Mouse (Mus musculus): Measurements from ENCODE around the gene Spata48. TPM values are rescaled to one million over a fixed set of nuclear protein-coding genes. Genes with fewer than 3 reads are reported as not detected.

The Spata48 gene
- 1.7 and 1.8 TPM in 2 replicates for polyA plus RNA-seq (2015; fragmentation: Nextera tagmentation; extraction: Ambion mirVana)

DNA sequence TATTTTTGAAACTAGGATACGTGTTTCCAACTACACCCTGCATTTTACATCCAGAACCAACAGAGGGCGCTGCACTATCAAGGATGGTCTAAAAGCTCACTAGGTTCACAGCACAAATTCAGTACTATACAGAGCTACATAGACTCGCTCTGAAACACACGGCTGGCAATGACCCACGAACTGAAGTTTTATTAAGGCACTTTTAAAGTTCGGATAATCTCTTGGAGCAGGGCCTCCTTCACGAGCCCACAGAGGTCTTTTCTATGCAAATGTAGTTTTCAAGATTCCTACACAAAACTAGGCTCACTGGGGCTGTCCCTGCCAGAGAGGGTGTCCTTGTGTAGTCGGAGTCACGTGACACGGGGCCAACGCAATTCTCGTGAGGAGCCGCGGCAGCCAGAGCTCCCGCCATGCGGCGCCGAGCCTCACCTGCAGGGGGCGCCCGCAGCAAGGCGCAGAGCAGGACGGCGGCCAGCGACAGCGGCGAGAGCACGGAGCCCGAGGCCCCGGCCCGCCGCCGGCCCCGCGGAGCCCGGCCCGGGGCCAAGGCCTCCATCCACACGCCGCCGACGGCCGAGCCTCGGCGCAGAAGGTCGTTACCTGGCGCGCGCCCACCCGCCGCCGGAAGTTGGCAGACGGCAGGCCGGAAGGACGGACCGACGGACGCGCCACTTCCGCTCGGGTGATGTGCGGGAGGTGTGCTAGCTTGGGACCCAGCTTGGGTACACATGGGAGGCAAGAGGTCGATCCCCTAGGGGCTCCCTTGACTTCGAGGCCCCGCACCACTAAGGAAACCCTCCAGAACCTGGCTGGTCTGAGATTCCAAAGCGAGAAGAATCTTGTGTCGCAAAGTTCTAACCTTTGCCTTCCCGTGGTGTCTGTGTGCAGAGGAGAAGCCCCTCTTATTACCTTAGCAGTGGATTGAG is at the start of gene Spata48, which contains the start of gene Zpbp:
Spata48 (plus strand) TSS at position 460 of the 926 bp plus-strand sequence.
Zpbp (minus strand) TSS at position 774 of the 926 bp plus-strand sequence.
- no peaks in the 10 kb centered on the region for H3K9me3 ChIP-seq (replicated peaks; ENCODE audit: control insufficient read depth, low read length)
- peak; percentile 93 for ATAC-seq (replicated peaks; ENCODE audit: extremely low read depth, insufficient read depth, low FRiP score)
- peak within 1 kb of the TSS; percentile 59 for H3K27ac ChIP-seq (ENCODE audit: low read length)
- no peaks in the 10 kb centered on the region for H3K4me1 ChIP-seq (ENCODE audit: control insufficient read depth, insufficient read depth, low read length)
- H3K27me3 ChIP-seq (ENCODE audit: control insufficient read depth, insufficient read depth, low read length): no peaks in the 10 kb centered on the region
- H3K9ac ChIP-seq (ENCODE audit: low read length): peak within 1 kb of the TSS; percentile 67
- 2% methylated on average over 66 of the region's 66 CpGs for WGBS
- peak within 1 kb of the TSS; percentile 58 for H3K4me3 ChIP-seq (ENCODE audit: low read length)
- no peaks in the 10 kb centered on the region for H3K36me3 ChIP-seq (ENCODE audit: control insufficient read depth, insufficient read depth)
- peak within 1 kb of the TSS; percentile 77 for H3K4me2 ChIP-seq (ENCODE audit: low read depth, low read length)

DNA sequence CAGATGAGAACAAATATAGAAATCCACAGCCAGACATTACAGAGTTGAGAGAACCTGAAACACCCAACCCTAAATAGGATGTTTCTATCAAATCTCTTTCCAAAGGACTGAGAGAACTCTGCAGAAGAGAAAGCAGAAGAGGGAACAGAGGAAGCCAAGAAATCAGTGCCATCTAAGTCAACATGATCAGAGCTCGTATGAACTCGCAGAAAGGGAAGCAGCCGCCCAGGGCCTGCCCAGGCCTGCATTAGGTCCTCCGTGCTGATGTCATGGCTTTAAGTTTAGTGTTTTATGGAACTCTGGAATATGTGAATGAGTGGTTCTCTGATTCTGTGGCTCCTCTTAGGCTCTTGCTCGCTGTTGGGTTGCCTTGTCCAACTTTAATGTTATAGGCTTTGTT is 47.7 kb upstream of the Spata48 start:
- no peaks in the 10 kb centered on the region for H3K36me3 ChIP-seq (ENCODE audit: control insufficient read depth, insufficient read depth)
- H3K4me2 ChIP-seq (ENCODE audit: low read depth, low read length): no peak overlapping the region
- no peaks in the 10 kb centered on the region for H3K27me3 ChIP-seq (ENCODE audit: control insufficient read depth, insufficient read depth, low read length)
- H3K27ac ChIP-seq (ENCODE audit: low read length): no peak overlapping the region
- H3K4me1 ChIP-seq (ENCODE audit: control insufficient read depth, insufficient read depth, low read length): no peaks in the 10 kb centered on the region
- H3K4me3 ChIP-seq (ENCODE audit: low read length): no peak overlapping the region
- ATAC-seq (replicated peaks; ENCODE audit: extremely low read depth, insufficient read depth, low FRiP score): no peak
- WGBS: 83% methylated on average over 5 of the region's 5 CpGs
- no peaks in the 10 kb centered on the region for H3K9me3 ChIP-seq (replicated peaks; ENCODE audit: control insufficient read depth, low read length)
- no peak overlapping the region for H3K9ac ChIP-seq (ENCODE audit: low read length)

DNA sequence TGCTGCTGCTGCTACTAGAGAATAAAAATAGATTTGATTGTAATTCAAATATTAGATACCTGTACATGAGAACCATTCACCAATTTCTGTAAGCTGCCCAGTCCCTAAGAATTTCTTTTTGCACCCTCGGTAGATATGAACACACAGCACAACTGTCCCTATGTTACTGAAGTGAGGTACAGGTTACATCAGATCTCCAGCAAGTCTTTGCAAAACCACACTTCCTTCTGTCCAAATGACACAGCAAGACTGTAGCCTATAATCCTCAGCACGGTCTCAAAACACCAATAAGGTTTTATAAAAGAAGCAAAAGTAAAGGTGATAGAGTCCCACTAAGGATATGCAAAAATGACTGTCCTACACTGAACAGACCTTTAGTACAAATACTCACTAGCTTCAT is 44.5 kb upstream of the Spata48 start:
- 68% methylated on average over 2 of the region's 2 CpGs for WGBS
- no peak for ATAC-seq (replicated peaks; ENCODE audit: extremely low read depth, insufficient read depth, low FRiP score)
- no peaks in the 10 kb centered on the region for H3K9me3 ChIP-seq (replicated peaks; ENCODE audit: control insufficient read depth, low read length)
- no peaks in the 10 kb centered on the region for H3K36me3 ChIP-seq (ENCODE audit: control insufficient read depth, insufficient read depth)
- no peak overlapping the region for H3K4me3 ChIP-seq (ENCODE audit: low read length)
- no peaks in the 10 kb centered on the region for H3K27me3 ChIP-seq (ENCODE audit: control insufficient read depth, insufficient read depth, low read length)
- H3K27ac ChIP-seq (ENCODE audit: low read length): no peak overlapping the region
- H3K4me2 ChIP-seq (ENCODE audit: low read depth, low read length): no peak overlapping the region
- no peaks in the 10 kb centered on the region for H3K4me1 ChIP-seq (ENCODE audit: control insufficient read depth, insufficient read depth, low read length)
- H3K9ac ChIP-seq (ENCODE audit: low read length): no peak overlapping the region

DNA sequence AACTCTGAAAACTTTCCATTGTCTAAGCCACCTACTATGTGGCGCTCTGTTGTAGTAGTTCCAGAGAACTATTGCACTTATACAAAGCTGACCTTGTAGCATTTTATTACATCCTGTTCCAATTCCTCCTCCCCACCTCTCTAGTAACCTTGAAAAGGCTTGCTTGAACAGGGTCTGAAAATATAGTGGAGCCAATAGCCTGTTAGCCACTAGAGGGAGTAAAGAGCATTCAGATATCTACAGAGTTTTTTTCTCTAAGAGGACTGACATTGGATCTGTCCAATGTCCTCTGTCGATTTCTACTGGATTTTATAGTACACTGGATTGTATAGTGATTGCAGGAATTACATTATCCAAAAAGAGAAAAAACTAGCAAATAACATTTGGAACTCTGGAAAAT is 6.9 kb upstream of the Spata48 start:
- Histone ChIP-seq H3K4me2 (ENCODE audit: low read depth, low read length) (no peak overlapping the region), H3K4me3 (ENCODE audit: low read length) (no peak overlapping the region), H3K36me3 (ENCODE audit: control insufficient read depth, insufficient read depth) (no peaks in the 10 kb centered on the region), H3K9me3 (replicated peaks; ENCODE audit: control insufficient read depth, low read length) (no peaks in the 10 kb centered on the region), H3K9ac (ENCODE audit: low read length) (no peak overlapping the region), H3K4me1 (ENCODE audit: control insufficient read depth, insufficient read depth, low read length) (no peaks in the 10 kb centered on the region), H3K27me3 (ENCODE audit: control insufficient read depth, insufficient read depth, low read length) (no peaks in the 10 kb centered on the region), H3K27ac (ENCODE audit: low read length) (no peak overlapping the region)
- ATAC-seq (replicated peaks; ENCODE audit: extremely low read depth, insufficient read depth, low FRiP score): no peak
- 29% methylated on average over 2 of the region's 2 CpGs for WGBS

DNA sequence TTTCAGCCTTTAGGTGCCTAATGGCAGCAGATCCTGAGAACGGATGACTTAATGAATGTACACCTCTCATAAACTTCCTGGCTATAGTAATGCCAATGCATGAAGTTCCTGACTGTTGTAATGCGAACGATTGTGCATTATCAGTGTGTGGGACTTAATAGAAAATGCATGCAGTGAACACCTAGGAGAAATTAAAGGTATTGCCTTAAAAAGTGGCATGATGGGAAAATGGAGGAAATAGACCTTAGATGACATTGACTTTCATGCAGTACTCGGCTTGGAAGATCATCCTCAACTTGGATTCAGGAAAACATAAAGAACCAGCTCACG is 632 bp downstream of the Spata48 start:
- Histone ChIP-seq H3K27me3 (ENCODE audit: control insufficient read depth, insufficient read depth, low read length) (no peaks in the 10 kb centered on the region), H3K4me2 (ENCODE audit: low read depth, low read length) (peak overlapping the region; percentile 77), H3K4me1 (ENCODE audit: control insufficient read depth, insufficient read depth, low read length) (no peaks in the 10 kb centered on the region), H3K9ac (ENCODE audit: low read length) (peak overlapping the region; percentile 67), H3K4me3 (ENCODE audit: low read length) (peak overlapping the region; percentile 58), H3K27ac (ENCODE audit: low read length) (peak overlapping the region; percentile 59; the same call in 1 of the 2 replicates), H3K36me3 (ENCODE audit: control insufficient read depth, insufficient read depth) (no peaks in the 10 kb centered on the region), H3K9me3 (replicated peaks; ENCODE audit: control insufficient read depth, low read length) (no peaks in the 10 kb centered on the region)
- 83% methylated on average over 5 of the region's 5 CpGs for whole genome bisulfite sequencing
- ATAC-seq (replicated peaks; ENCODE audit: extremely low read depth, insufficient read depth, low FRiP score): no peak

DNA sequence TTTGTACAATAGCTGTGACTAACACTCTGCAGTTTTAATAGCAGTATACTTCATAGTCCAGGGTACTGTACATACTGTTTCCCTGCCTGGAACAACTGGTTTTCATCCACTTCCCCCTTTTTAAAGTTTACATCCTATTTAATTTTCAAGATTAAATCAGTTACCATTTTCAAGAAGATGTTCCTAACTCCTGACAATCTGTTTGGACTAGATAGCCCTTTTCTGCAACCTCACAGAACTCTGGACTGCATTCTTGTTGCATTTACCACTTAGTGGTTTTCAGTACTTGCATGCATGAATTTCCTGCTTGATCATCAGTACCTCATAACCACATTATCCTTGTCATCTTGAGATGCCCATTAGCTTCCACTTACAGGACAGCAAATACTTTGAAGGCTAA is 7.0 kb downstream of the Spata48 start:
- H3K9ac ChIP-seq (ENCODE audit: low read length): no peak overlapping the region
- H3K4me2 ChIP-seq (ENCODE audit: low read depth, low read length): no peak overlapping the region
- no peaks in the 10 kb centered on the region for H3K4me1 ChIP-seq (ENCODE audit: control insufficient read depth, insufficient read depth, low read length)
- no peaks in the 10 kb centered on the region for H3K36me3 ChIP-seq (ENCODE audit: control insufficient read depth, insufficient read depth)
- no peak overlapping the region for H3K27ac ChIP-seq (ENCODE audit: low read length)
- no peaks in the 10 kb centered on the region for H3K9me3 ChIP-seq (replicated peaks; ENCODE audit: control insufficient read depth, low read length)
- no peaks in the 10 kb centered on the region for H3K27me3 ChIP-seq (ENCODE audit: control insufficient read depth, insufficient read depth, low read length)
- no peak for ATAC-seq (replicated peaks; ENCODE audit: extremely low read depth, insufficient read depth, low FRiP score)
- H3K4me3 ChIP-seq (ENCODE audit: low read length): no peak overlapping the region

DNA sequence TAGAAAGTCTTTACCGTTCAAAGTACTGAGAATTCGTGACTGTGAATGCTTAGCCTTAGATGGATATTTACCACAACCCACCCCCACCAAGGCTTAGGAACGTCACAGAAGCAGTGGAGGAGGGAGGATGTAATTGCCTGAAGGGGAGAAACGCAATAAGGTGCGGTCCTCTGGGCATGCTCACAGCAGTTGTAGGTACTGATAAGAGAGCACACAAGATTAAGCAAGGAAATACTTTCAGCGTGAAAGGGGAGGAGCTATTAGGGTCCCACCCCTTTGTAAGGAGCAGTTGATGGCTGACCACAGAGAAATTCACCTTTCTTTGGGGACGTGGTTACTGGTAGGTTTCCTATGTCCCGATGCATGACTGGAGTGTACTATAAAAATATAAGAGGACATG is 22.5 kb downstream of the Spata48 start:
- Histone ChIP-seq H3K4me2 (ENCODE audit: low read depth, low read length) (no peak overlapping the region), H3K9ac (ENCODE audit: low read length) (no peak overlapping the region), H3K27me3 (ENCODE audit: control insufficient read depth, insufficient read depth, low read length) (no peaks in the 10 kb centered on the region), H3K4me3 (ENCODE audit: low read length) (no peak overlapping the region), H3K36me3 (ENCODE audit: control insufficient read depth, insufficient read depth) (no peaks in the 10 kb centered on the region), H3K4me1 (ENCODE audit: control insufficient read depth, insufficient read depth, low read length) (no peaks in the 10 kb centered on the region), H3K9me3 (replicated peaks; ENCODE audit: control insufficient read depth, low read length) (no peaks in the 10 kb centered on the region), H3K27ac (ENCODE audit: low read length) (no peak overlapping the region)
- WGBS: 40% methylated on average over 8 of the region's 8 CpGs
- ATAC-seq (replicated peaks; ENCODE audit: extremely low read depth, insufficient read depth, low FRiP score): no peak

DNA sequence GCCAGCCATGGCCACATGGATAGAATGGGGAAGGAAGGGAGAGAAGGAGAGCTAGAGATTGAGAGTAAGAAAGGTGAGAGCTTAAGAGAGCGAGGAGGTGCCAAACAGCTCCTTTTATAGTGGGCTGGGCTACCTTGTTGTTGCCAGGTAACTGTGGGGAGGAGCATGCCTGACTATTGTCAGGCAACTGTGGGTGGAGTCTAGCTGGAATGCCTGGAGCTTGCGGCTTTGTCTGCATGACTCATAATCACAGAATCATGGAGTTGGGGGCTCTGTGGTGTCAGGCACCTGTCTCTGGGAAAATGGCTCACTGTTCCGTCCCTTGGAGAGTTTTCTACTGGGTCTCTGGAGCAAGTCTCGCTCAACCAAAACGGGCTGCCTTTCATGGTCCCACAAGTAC is 30.1 kb downstream of the Spata48 start:
- WGBS: 63% methylated on average over 5 of the region's 5 CpGs
- H3K36me3 ChIP-seq (ENCODE audit: control insufficient read depth, insufficient read depth): no peaks in the 10 kb centered on the region
- no peak for ATAC-seq (replicated peaks; ENCODE audit: extremely low read depth, insufficient read depth, low FRiP score)

DNA sequence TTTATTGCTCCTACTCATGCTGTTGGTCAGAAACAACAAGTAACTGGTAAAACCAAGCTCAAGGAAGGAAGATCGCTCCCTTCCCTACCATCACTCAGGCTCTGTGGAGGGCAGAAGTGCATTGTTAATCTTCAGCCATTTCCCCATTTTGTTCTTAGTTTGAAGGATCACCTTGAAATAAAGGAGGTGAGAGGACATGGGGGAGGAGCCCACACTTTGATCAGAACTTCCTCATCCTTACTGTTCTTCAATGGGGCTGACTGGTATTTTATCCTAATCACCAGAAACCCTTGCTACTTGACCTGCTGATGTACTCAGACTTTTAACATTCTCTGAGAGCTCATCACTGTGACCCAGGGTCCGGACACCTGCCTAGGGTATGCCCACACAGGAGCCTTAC is 33.8 kb downstream of the Spata48 start:
- Histone ChIP-seq H3K27ac (ENCODE audit: low read length) (no peak overlapping the region), H3K9ac (ENCODE audit: low read length) (no peak overlapping the region), H3K27me3 (ENCODE audit: control insufficient read depth, insufficient read depth, low read length) (no peaks in the 10 kb centered on the region), H3K36me3 (ENCODE audit: control insufficient read depth, insufficient read depth) (no peaks in the 10 kb centered on the region), H3K4me2 (ENCODE audit: low read depth, low read length) (no peak overlapping the region), H3K4me1 (ENCODE audit: control insufficient read depth, insufficient read depth, low read length) (no peaks in the 10 kb centered on the region), H3K4me3 (ENCODE audit: low read length) (no peak overlapping the region), H3K9me3 (replicated peaks; ENCODE audit: control insufficient read depth, low read length) (no peaks in the 10 kb centered on the region)
- no peak for ATAC-seq (replicated peaks; ENCODE audit: extremely low read depth, insufficient read depth, low FRiP score)
- 81% methylated on average over 2 of the region's 2 CpGs for whole genome bisulfite sequencing

More for the DNA sequence above, 30.1 kb downstream of the Spata48 start:
- Histone ChIP-seq H3K9me3 (replicated peaks; ENCODE audit: control insufficient read depth, low read length) (no peaks in the 10 kb centered on the region), H3K4me2 (ENCODE audit: low read depth, low read length) (no peak overlapping the region), H3K4me3 (ENCODE audit: low read length) (no peak overlapping the region), H3K9ac (ENCODE audit: low read length) (no peak overlapping the region), H3K27me3 (ENCODE audit: control insufficient read depth, insufficient read depth, low read length) (no peaks in the 10 kb centered on the region), H3K4me1 (ENCODE audit: control insufficient read depth, insufficient read depth, low read length) (no peaks in the 10 kb centered on the region), H3K27ac (ENCODE audit: low read length) (no peak overlapping the region)

Data from heart, embryonic 16.5 days (tissue).